Mouse (Mus musculus) hindbrain, postnatal 0 days (tissue): ENCODE measurements at regions not wholly inside any gene's neighbourhood (a gene's known extent, or its start where the extent isn't known, plus 50 kb on each side); places are given as distances from the start of the nearest gene placed in this dataset.

ENCODE experiments used
- ATAC-seq: fragments of 200-750 bp; cut with Nextera tagmentation; 2 replicates; pipeline ENCODE4 v1.8.0; 2017; ENCODE audit warnings: mild to moderate bottlenecking, moderate TSS enrichment, moderate library complexity
- DNase-seq: peaks from one replicate; pipeline ENCODE4 v3.0.0-alpha.2; 2015; ENCODE audit warnings: low spot score
- H3K27ac ChIP-seq: fragments of 300-500 bp; sonication (generic); 2 replicates; pipeline ENCODE4 v1.5.1; 2014; ENCODE audit warnings: mild to moderate bottlenecking
- H3K27me3 ChIP-seq: fragments of 300-500 bp; sonication (generic); 2 replicates; pipeline ENCODE4 v1.6.1; 2014; ENCODE audit warnings: low read length, mixed read lengths; ENCODE audit not compliant: insufficient read depth
- H3K36me3 ChIP-seq: fragments of 300-500 bp; sonication (generic); 2 replicates; pipeline ENCODE4 v1.6.1; 2014; ENCODE audit warnings: low read length, mixed read lengths; ENCODE audit not compliant: insufficient read depth
- H3K4me1 ChIP-seq: fragments of 300-500 bp; sonication (generic); 2 replicates; pipeline ENCODE4 v1.6.1; 2014; ENCODE audit warnings: antibody characterized with exemption, low read length, mixed read lengths; ENCODE audit not compliant: insufficient read depth
- H3K4me2 ChIP-seq: fragments of 300-500 bp; sonication (generic); 2 replicates; pipeline ENCODE4 v1.6.1; 2014; ENCODE audit warnings: low read depth, mild to moderate bottlenecking, low read length, moderate library complexity, mixed read lengths
- H3K4me3 ChIP-seq: fragments of 300-500 bp; sonication (generic); 2 replicates; pipeline ENCODE4 v1.5.1; 2014; ENCODE audit warnings: low read length
- H3K9ac ChIP-seq: fragments of 300-500 bp; sonication (generic); replicated peaks from 2 replicates; pipeline ENCODE4 v1.6.1; 2014; ENCODE audit warnings: mild to moderate bottlenecking, low read length, moderate library complexity, mixed read lengths
- H3K9me3 ChIP-seq: fragments of 300-500 bp; sonication (generic); 2 replicates; pipeline ENCODE4 v1.6.1; 2016; ENCODE audit warnings: low read length, mixed read lengths
- CTCF ChIP-seq: IDR thresholded peaks from 2 replicates; pipeline ENCODE4 v1.5.1; 2016; ENCODE audit warnings: antibody characterized with exemption, control low read depth, low read depth
- WGBS: fragments of 180-500 bp; shearing (Covaris S2); extraction: QIAGEN DNeasy Blood & Tissue Kit; methylation state at CpG from one replicate; pipeline ENCODE4 v1.1.7; 2014; 5-methylcytosine and 5-hydroxymethylcytosine counted together

- 13% methylated on average over 9 of the region's 9 CpGs for WGBS
- Histone ChIP-seq H3K4me3 (no peak overlapping the region), H3K9me3 (no peaks in the 10 kb centered on the region), H3K9ac (no peak overlapping the region), H3K27ac (no peak overlapping the region), H3K36me3 (no peaks in the 10 kb centered on the region), H3K27me3 (no peaks in the 10 kb centered on the region), H3K4me1 (peaks cover 5% of the 10 kb centered on the region; the same call in 1 of the 2 replicates), H3K4me2 (peak overlapping the region; percentile 47)
- no peak for TF ChIP-seq CTCF
- ATAC-seq: no peak
- DNase-seq: no peak
Measured at GRCm38 (mm10) chr1:72945750-72946102, 70.0 kb downstream of the Tnp1 start.

- WGBS: 13% methylated on average over 21 of the region's 21 CpGs
- Histone ChIP-seq H3K9me3 (no peaks in the 10 kb centered on the region), H3K4me1 (peaks cover 5% of the 10 kb centered on the region; the same call in 1 of the 2 replicates), H3K4me2 (peak overlapping the region; percentile 47), H3K4me3 (no peak overlapping the region), H3K36me3 (no peaks in the 10 kb centered on the region), H3K9ac (no peak overlapping the region), H3K27me3 (no peaks in the 10 kb centered on the region), H3K27ac (no peak overlapping the region)
- ATAC-seq: no peak
- TF ChIP-seq CTCF: no peak
- DNase-seq: no peak
Measured at GRCm38 (mm10) chr1:72944805-72945749, 70.4 kb upstream of the Igfbp5 start.

DNA sequence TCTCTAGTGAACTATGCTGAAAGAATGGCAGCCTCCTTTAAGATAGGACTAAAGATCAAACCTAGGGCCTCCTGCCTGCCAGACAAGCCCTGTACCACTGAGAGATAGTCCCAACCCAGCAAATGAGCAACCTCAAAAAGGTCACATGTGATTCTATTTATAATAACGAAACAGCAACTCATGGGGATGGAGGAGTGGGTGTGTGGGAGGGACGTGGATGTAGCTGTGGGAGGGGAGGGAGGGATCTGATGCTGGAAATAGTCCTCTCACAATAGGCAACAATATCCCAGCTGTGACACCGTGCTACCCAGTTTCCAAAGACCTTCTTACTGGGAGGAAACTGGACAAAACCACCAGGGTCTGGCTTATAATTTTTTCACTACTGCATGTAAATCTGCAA, 69.5 kb upstream of the Igfbp5 start:
- H3K27me3 ChIP-seq: no peaks in the 10 kb centered on the region
- 55% methylated on average over 3 of the region's 3 CpGs for WGBS
- no peak overlapping the region for H3K4me2 ChIP-seq
- H3K36me3 ChIP-seq: no peaks in the 10 kb centered on the region
- TF ChIP-seq CTCF: no peak
- no peak for DNase-seq
- no peak overlapping the region for H3K4me3 ChIP-seq
- no peaks in the 10 kb centered on the region for H3K9me3 ChIP-seq
- ATAC-seq: no peak
- no peak overlapping the region for H3K27ac ChIP-seq
- H3K9ac ChIP-seq: no peak overlapping the region
- peaks cover 5% of the 10 kb centered on the region; the same call in 1 of the 2 replicates for H3K4me1 ChIP-seq

GRCm38 (mm10) chr1:72943082-72943481, 68.4 kb upstream of the Igfbp5 start:
- WGBS: 74% methylated on average over 1 of the region's 1 CpGs
- no peaks in the 10 kb centered on the region for H3K36me3 ChIP-seq
- no peaks in the 10 kb centered on the region for H3K27me3 ChIP-seq
- H3K9ac ChIP-seq: no peak overlapping the region
- no peak for TF ChIP-seq CTCF
- peaks cover 5% of the 10 kb centered on the region; the same call in 1 of the 2 replicates for H3K4me1 ChIP-seq
- H3K27ac ChIP-seq: no peak overlapping the region
- ATAC-seq: no peak
- no peak overlapping the region for H3K4me2 ChIP-seq
- H3K9me3 ChIP-seq: no peaks in the 10 kb centered on the region
- no peak for DNase-seq
- H3K4me3 ChIP-seq: no peak overlapping the region

- Histone ChIP-seq H3K4me1 (peaks cover 5% of the 10 kb centered on the region; the same call in 1 of the 2 replicates), H3K4me3 (no peak overlapping the region), H3K4me2 (no peak overlapping the region), H3K9ac (no peak overlapping the region), H3K27me3 (no peaks in the 10 kb centered on the region), H3K27ac (no peak overlapping the region), H3K36me3 (no peaks in the 10 kb centered on the region), H3K9me3 (no peaks in the 10 kb centered on the region)
- 69% methylated on average over 9 of the region's 9 CpGs for WGBS
- TF ChIP-seq CTCF: no peak
- DNase-seq (no peak), ATAC-seq (no peak)
Measured at GRCm38 (mm10) chr1:72942351-72942750, 67.7 kb upstream of the Igfbp5 start.

DNA sequence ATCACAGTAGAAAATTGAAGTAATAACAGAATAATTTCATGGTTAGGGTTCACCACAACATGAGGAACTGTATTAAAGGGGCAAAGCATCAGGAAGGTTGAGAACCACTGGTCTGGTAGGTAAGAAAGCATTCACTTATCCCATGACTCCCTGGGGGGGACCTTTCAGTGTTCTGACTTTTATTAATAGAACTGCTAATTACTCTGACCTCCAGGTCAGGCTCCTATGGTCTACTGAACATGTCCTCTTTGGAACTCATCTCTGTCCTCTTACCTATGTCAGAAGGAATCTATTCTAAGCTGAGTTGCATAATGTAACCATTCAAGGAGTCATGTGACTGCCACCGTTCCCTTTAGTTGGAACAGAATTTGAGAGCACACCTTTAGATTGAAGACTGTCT, 65.3 kb upstream of the Igfbp5 start:
- H3K27ac ChIP-seq: no peak overlapping the region
- DNase-seq: no peak
- TF ChIP-seq CTCF: no peak
- no peak for ATAC-seq
- H3K9me3 ChIP-seq: no peaks in the 10 kb centered on the region
- WGBS: 66% methylated on average over 1 of the region's 1 CpGs
- H3K36me3 ChIP-seq: no peaks in the 10 kb centered on the region
- H3K4me1 ChIP-seq: no peaks in the 10 kb centered on the region
- H3K4me3 ChIP-seq: no peak overlapping the region
- H3K4me2 ChIP-seq: no peak overlapping the region
- H3K27me3 ChIP-seq: no peaks in the 10 kb centered on the region
- no peak overlapping the region for H3K9ac ChIP-seq
